Mouse (Mus musculus): ENCODE data around the gene Odc1. TPM values are rescaled to one million over a fixed set of nuclear protein-coding genes. Genes with fewer than 3 reads are reported as not detected.

The Odc1 gene
- polyA plus RNA-seq, 1 experiment: not detected

GRCm38 (mm10) chr12:17575156-17575910, 30.7 kb downstream of the Odc1 start:
- Histone ChIP-seq H3K4me1 (ENCODE audit: control insufficient read depth, insufficient read depth, low read length) (peaks cover 7% of the 10 kb centered on the region), H3K27ac (ENCODE audit: insufficient read depth, low read depth, low read length) (no peak overlapping the region), H3K4me3 (ENCODE audit: insufficient read depth, low read depth, low read length) (no peak overlapping the region)
- WGBS: 73% methylated on average over 5 of the region's 5 CpGs
- TF ChIP-seq POLR2A (IDR thresholded peaks at IDR 0.05; ENCODE audit: insufficient read depth, low read depth, low read length) (no peak), CTCF (IDR thresholded peaks at IDR 0.05; ENCODE audit: insufficient read depth, low read depth, low read length) (no peak)

GRCm38 (mm10) chr12:17576041-17576440, 31.4 kb downstream of the Odc1 start:
- whole genome bisulfite sequencing: 8% methylated on average over 6 of the region's 6 CpGs
- H3K4me3 ChIP-seq (ENCODE audit: insufficient read depth, low read depth, low read length): no peak overlapping the region
- H3K27ac ChIP-seq (ENCODE audit: insufficient read depth, low read depth, low read length): no peak overlapping the region
- no peak for TF ChIP-seq POLR2A (IDR thresholded peaks at IDR 0.05; ENCODE audit: insufficient read depth, low read depth, low read length)
- no peak for TF ChIP-seq CTCF (IDR thresholded peaks at IDR 0.05; ENCODE audit: insufficient read depth, low read depth, low read length)
- H3K4me1 ChIP-seq (ENCODE audit: control insufficient read depth, insufficient read depth, low read length): peaks cover 7% of the 10 kb centered on the region

- H3K4me1 ChIP-seq (ENCODE audit: control insufficient read depth, insufficient read depth, low read length): peaks cover 8% of the 10 kb centered on the region
- H3K4me3 ChIP-seq (ENCODE audit: insufficient read depth, low read depth, low read length): no peak overlapping the region
- no peak overlapping the region for H3K27ac ChIP-seq (ENCODE audit: insufficient read depth, low read depth, low read length)
- TF ChIP-seq POLR2A (IDR thresholded peaks at IDR 0.05; ENCODE audit: insufficient read depth, low read depth, low read length) (no peak), CTCF (IDR thresholded peaks at IDR 0.05; ENCODE audit: insufficient read depth, low read depth, low read length) (no peak)
- WGBS: 59% methylated on average over 4 of the region's 4 CpGs
Observed at GRCm38 (mm10) chr12:17578601-17579000, 34.0 kb downstream of the Odc1 start.

GRCm38 (mm10) chr12:17581001-17581400, 36.4 kb downstream of the Odc1 start:
- TF ChIP-seq POLR2A (IDR thresholded peaks at IDR 0.05; ENCODE audit: insufficient read depth, low read depth, low read length) (no peak), CTCF (IDR thresholded peaks at IDR 0.05; ENCODE audit: insufficient read depth, low read depth, low read length) (no peak)
- WGBS: 94% methylated on average over 6 of the region's 6 CpGs
- Histone ChIP-seq H3K4me3 (ENCODE audit: insufficient read depth, low read depth, low read length) (no peak overlapping the region), H3K4me1 (ENCODE audit: control insufficient read depth, insufficient read depth, low read length) (peaks cover 13% of the 10 kb centered on the region), H3K27ac (ENCODE audit: insufficient read depth, low read depth, low read length) (no peak overlapping the region)

GRCm38 (mm10) chr12:17582406-17582805, 37.8 kb downstream of the Odc1 start:
- no peak overlapping the region for H3K4me3 ChIP-seq (ENCODE audit: insufficient read depth, low read depth, low read length)
- peaks cover 8% of the 10 kb centered on the region for H3K4me1 ChIP-seq (ENCODE audit: control insufficient read depth, insufficient read depth, low read length)
- TF ChIP-seq POLR2A (IDR thresholded peaks at IDR 0.05; ENCODE audit: insufficient read depth, low read depth, low read length) (no peak), CTCF (IDR thresholded peaks at IDR 0.05; ENCODE audit: insufficient read depth, low read depth, low read length) (no peak)
- WGBS: 95% methylated on average over 4 of the region's 4 CpGs
- H3K27ac ChIP-seq (ENCODE audit: insufficient read depth, low read depth, low read length): no peak overlapping the region

- 37% methylated on average over 3 of the region's 3 CpGs for WGBS
- TF ChIP-seq CTCF (IDR thresholded peaks at IDR 0.05; ENCODE audit: insufficient read depth, low read depth, low read length): no peak
- TF ChIP-seq POLR2A (IDR thresholded peaks at IDR 0.05; ENCODE audit: insufficient read depth, low read depth, low read length): no peak
- no peak overlapping the region for H3K27ac ChIP-seq (ENCODE audit: insufficient read depth, low read depth, low read length)
- peaks cover 8% of the 10 kb centered on the region for H3K4me1 ChIP-seq (ENCODE audit: control insufficient read depth, insufficient read depth, low read length)
- H3K4me3 ChIP-seq (ENCODE audit: insufficient read depth, low read depth, low read length): no peak overlapping the region
Observed at GRCm38 (mm10) chr12:17583860-17584259, 39.3 kb downstream of the Odc1 start.

- WGBS: 86% methylated on average over 3 of the region's 3 CpGs
- H3K4me3 ChIP-seq (ENCODE audit: insufficient read depth, low read depth, low read length): no peak overlapping the region
- no peak overlapping the region for H3K27ac ChIP-seq (ENCODE audit: insufficient read depth, low read depth, low read length)
- no peak for TF ChIP-seq POLR2A (IDR thresholded peaks at IDR 0.05; ENCODE audit: insufficient read depth, low read depth, low read length)
- no peak for TF ChIP-seq CTCF (IDR thresholded peaks at IDR 0.05; ENCODE audit: insufficient read depth, low read depth, low read length)
- peaks cover 8% of the 10 kb centered on the region for H3K4me1 ChIP-seq (ENCODE audit: control insufficient read depth, insufficient read depth, low read length)
Observed at GRCm38 (mm10) chr12:17586011-17586410, 41.4 kb downstream of the Odc1 start.

- Histone ChIP-seq H3K4me1 (ENCODE audit: control insufficient read depth, insufficient read depth, low read length) (peaks cover 8% of the 10 kb centered on the region), H3K4me3 (ENCODE audit: insufficient read depth, low read depth, low read length) (no peak overlapping the region), H3K27ac (ENCODE audit: insufficient read depth, low read depth, low read length) (no peak overlapping the region)
- TF ChIP-seq POLR2A (IDR thresholded peaks at IDR 0.05; ENCODE audit: insufficient read depth, low read depth, low read length) (no peak), CTCF (IDR thresholded peaks at IDR 0.05; ENCODE audit: insufficient read depth, low read depth, low read length) (no peak)
- WGBS: 94% methylated on average over 3 of the region's 3 CpGs
Observed at GRCm38 (mm10) chr12:17588436-17588835, 43.8 kb downstream of the Odc1 start.

- peaks cover 3% of the 10 kb centered on the region; the same call in 1 of the 2 replicates for H3K4me1 ChIP-seq (ENCODE audit: control insufficient read depth, insufficient read depth, low read length)
- TF ChIP-seq POLR2A (IDR thresholded peaks at IDR 0.05; ENCODE audit: insufficient read depth, low read depth, low read length) (no peak), CTCF (IDR thresholded peaks at IDR 0.05; ENCODE audit: insufficient read depth, low read depth, low read length) (no peak)
- WGBS: 93% methylated on average over 7 of the region's 7 CpGs
- H3K4me3 ChIP-seq (ENCODE audit: insufficient read depth, low read depth, low read length): no peak overlapping the region
- no peak overlapping the region for H3K27ac ChIP-seq (ENCODE audit: insufficient read depth, low read depth, low read length)
Observed at GRCm38 (mm10) chr12:17588906-17589612, 44.5 kb downstream of the Odc1 start.

All from olfactory bulb, adult 2 months (tissue).